Mouse (Mus musculus) kidney, adult 2 months (tissue): ENCODE measurements around the gene Atp1a2.

Experiments
- CTCF ChIP-seq: fragments of 200-500 bp; conservative IDR thresholded peaks from 2 replicates; pipeline ENCODE4 v1.5.1; 2011; ENCODE audit warnings: low read depth, mild to moderate bottlenecking, control low read depth, low read length, moderate library complexity, mixed read lengths; ENCODE audit not compliant: insufficient read depth, insufficient read length
- POLR2A ChIP-seq: fragments of 200-500 bp; IDR thresholded peaks from one replicate; pipeline ENCODE4 v1.6.1; 2011; ENCODE audit warnings: low read depth, low read length, control low read depth

DNA sequence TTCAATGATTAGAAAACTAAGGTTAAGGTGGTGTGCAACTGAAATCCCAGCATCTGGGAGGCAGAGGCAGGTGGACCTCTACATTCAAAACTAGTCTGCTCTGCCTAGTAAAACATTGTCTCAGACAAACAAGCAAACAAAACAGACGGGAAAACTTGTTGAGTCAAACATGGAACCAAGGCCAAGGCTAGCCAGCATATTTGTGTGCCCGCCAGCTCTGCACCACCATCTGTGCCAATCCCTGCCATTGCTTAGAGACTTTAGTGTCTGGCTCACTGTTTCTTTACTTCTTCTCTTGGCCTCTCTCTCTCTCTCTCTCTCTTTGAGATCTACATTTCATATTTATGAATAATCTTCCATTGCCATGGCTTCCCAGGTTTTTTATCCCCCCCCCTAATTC is 69.7 kb downstream of the Atp1a2 start:
- TF ChIP-seq POLR2A, result no peak
- no peak for TF ChIP-seq CTCF
